Mouse (Mus musculus) forebrain, embryonic 11.5 days (tissue): ENCODE measurements at regions not wholly inside any gene's neighbourhood (a gene's known extent, or its start where the extent isn't known, plus 50 kb on each side); places are given as distances from the start of the nearest gene placed in this dataset.

Source experiments
- ATAC-seq: fragments of 200-750 bp; cut with Nextera tagmentation; replicated peaks from 2 replicates; pipeline ENCODE4 v1.8.0; 2017; ENCODE audit warnings: moderate TSS enrichment; ENCODE audit not compliant: low FRiP score
- DNase-seq: peaks from one replicate; pipeline ENCODE4 v3.0.0-alpha.2; 2017; ENCODE audit warnings: low spot score
- H3K27ac ChIP-seq: fragments of 300-500 bp; sonication (generic); 2 replicates; pipeline ENCODE4 v1.5.1; 2014; ENCODE audit warnings: low read depth, low read length
- H3K27me3 ChIP-seq: fragments of 300-500 bp; sonication (generic); 2 replicates; pipeline ENCODE4 v1.6.1; 2014; ENCODE audit warnings: mild to moderate bottlenecking, low read length, mixed read lengths; ENCODE audit not compliant: control insufficient read depth, insufficient read depth
- H3K36me3 ChIP-seq: fragments of 300-500 bp; sonication (generic); 2 replicates; pipeline ENCODE4 v1.6.1; 2014; ENCODE audit warnings: mild to moderate bottlenecking, low read length, moderate library complexity, mixed read lengths; ENCODE audit not compliant: control insufficient read depth, insufficient read depth
- H3K4me1 ChIP-seq: fragments of 300-500 bp; sonication (generic); replicated peaks from 2 replicates; pipeline ENCODE4 v1.6.1; 2014; ENCODE audit warnings: low read length, mixed read lengths; ENCODE audit not compliant: control insufficient read depth, insufficient read depth
- H3K4me2 ChIP-seq: fragments of 300-500 bp; sonication (generic); 2 replicates; pipeline ENCODE4 v1.6.1; 2014; ENCODE audit warnings: low read depth, mild to moderate bottlenecking, low read length, moderate library complexity, mixed read lengths; ENCODE audit not compliant: severe bottlenecking
- H3K4me3 ChIP-seq: fragments of 300-500 bp; sonication (generic); 2 replicates; pipeline ENCODE4 v1.5.1; 2014; ENCODE audit warnings: low read depth, low read length
- H3K9ac ChIP-seq: fragments of 300-500 bp; sonication (generic); 2 replicates; pipeline ENCODE4 v1.6.1; 2014; ENCODE audit warnings: low read length
- H3K9me3 ChIP-seq: fragments of 300-500 bp; sonication (generic); 2 replicates; pipeline ENCODE4 v1.6.1; 2016; ENCODE audit warnings: low read length, mixed read lengths; ENCODE audit not compliant: control insufficient read depth
- WGBS: fragments of 180-500 bp; shearing (Covaris S2); extraction: QIAGEN DNeasy Blood & Tissue Kit; methylation state at CpG from one replicate; pipeline ENCODE4 v1.1.7; 2014; 5-methylcytosine and 5-hydroxymethylcytosine counted together

GRCm38 (mm10) chr4:54161337-54161993 lies 335.6 kb downstream of the Tmem38b start:
- 87% methylated on average over 9 of the region's 9 CpGs for WGBS
- DNase-seq (no peak), ATAC-seq (no peak)
- Histone ChIP-seq H3K27ac (no peak overlapping the region), H3K4me2 (no peak overlapping the region), H3K9ac (no peak overlapping the region), H3K4me1 (no peaks in the 10 kb centered on the region; the same call in 1 of the 2 replicates), H3K9me3 (no peaks in the 10 kb centered on the region), H3K36me3 (no peaks in the 10 kb centered on the region), H3K27me3 (no peaks in the 10 kb centered on the region), H3K4me3 (no peak overlapping the region)

DNA sequence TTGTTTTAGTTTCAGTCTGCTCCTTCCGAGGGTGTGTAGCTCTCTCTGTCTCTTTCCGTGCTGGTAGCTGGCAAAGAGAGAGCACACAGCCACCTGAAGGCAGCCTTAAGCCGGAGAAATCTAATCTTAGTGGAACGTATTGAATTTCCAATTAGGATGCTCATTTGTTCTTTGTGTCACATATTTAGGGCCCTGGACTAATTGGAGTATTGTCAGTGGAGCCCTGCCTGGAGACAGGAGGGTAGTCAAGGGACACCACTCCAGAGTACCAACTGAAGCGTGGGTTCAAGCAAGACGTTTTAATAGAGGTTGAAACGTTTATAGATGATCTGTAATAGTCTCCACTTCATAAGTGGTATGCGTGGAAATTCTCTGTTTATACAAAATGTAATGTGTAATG lies 336.5 kb downstream of the Tmem38b start:
- Histone ChIP-seq H3K9ac (no peak overlapping the region), H3K9me3 (no peaks in the 10 kb centered on the region), H3K36me3 (no peaks in the 10 kb centered on the region), H3K27ac (no peak overlapping the region), H3K4me1 (no peaks in the 10 kb centered on the region; the same call in 1 of the 2 replicates), H3K4me2 (no peak overlapping the region), H3K27me3 (no peaks in the 10 kb centered on the region), H3K4me3 (no peak overlapping the region)
- WGBS: 61% methylated on average over 8 of the region's 8 CpGs
- DNase-seq: no peak
- ATAC-seq: no peak

DNA sequence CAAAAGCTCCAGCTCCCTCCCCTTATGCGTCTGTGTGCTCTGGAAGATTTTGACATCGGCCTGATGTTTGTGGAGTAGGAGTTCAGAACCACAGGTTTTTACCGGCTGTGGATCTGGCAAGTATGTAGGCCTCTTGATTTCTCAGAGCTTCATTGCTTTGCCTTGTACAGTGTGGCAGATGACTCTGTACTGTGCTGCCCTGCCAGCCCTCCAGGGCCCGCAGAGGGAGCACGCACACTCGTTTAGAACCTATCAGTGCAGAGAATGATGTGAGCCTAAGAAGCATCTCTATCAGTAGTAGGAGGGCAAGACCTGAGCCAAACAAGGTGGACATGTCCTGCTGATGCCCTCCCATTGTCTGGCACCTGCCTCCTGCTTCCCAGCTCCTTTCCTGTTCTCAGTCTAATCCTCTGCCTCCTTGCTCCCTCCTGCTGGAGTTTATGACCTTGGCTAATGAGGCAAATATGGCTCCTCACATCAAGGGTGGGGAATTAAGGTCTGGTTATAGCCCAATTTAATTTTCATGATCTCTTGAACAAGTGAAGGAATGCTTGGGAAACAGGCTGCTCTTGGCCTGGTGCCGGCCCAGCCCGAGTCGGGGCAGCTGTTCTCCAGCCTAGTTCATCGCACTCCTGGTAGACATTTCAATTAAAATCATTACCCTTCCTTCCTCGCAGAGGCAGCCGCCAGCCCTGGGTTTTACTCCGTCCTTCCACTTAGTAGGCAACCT lies 344.5 kb downstream of the Tmem38b start:
- Histone ChIP-seq H3K4me3 (no peak overlapping the region), H3K27me3 (no peaks in the 10 kb centered on the region), H3K36me3 (no peaks in the 10 kb centered on the region), H3K27ac (no peak overlapping the region), H3K4me1 (no peaks in the 10 kb centered on the region), H3K4me2 (no peak overlapping the region), H3K9me3 (no peaks in the 10 kb centered on the region), H3K9ac (no peak overlapping the region)
- ATAC-seq (no peak), DNase-seq (no peak)
- 87% methylated on average over 13 of the region's 13 CpGs for WGBS

- peaks cover 2% of the 10 kb centered on the region; the same call in 1 of the 2 replicates for H3K9me3 ChIP-seq
- H3K4me1 ChIP-seq: no peaks in the 10 kb centered on the region
- ATAC-seq (no peak), DNase-seq (no peak)
- H3K4me2 ChIP-seq: no peak overlapping the region
- no peaks in the 10 kb centered on the region for H3K36me3 ChIP-seq
- H3K27ac ChIP-seq: no peak overlapping the region
- H3K9ac ChIP-seq: no peak overlapping the region
- no peaks in the 10 kb centered on the region for H3K27me3 ChIP-seq
- no peak overlapping the region for H3K4me3 ChIP-seq
- 88% methylated on average over 1 of the region's 1 CpGs for WGBS
Measured at GRCm38 (mm10) chr4:54184213-54184612, 358.4 kb downstream of the Tmem38b start.

GRCm38 (mm10) chr4:54195734-54196133 lies 369.9 kb downstream of the Tmem38b start:
- no peak overlapping the region for H3K4me3 ChIP-seq
- H3K4me1 ChIP-seq: no peaks in the 10 kb centered on the region
- ATAC-seq: no peak
- no peak overlapping the region for H3K4me2 ChIP-seq
- no peak overlapping the region for H3K9ac ChIP-seq
- 89% methylated on average over 2 of the region's 2 CpGs for WGBS
- no peaks in the 10 kb centered on the region for H3K36me3 ChIP-seq
- H3K27me3 ChIP-seq: no peaks in the 10 kb centered on the region
- no peaks in the 10 kb centered on the region for H3K9me3 ChIP-seq
- DNase-seq: no peak
- no peak overlapping the region for H3K27ac ChIP-seq

GRCm38 (mm10) chr4:54202440-54202839 lies 376.6 kb downstream of the Tmem38b start:
- H3K4me3 ChIP-seq: no peak overlapping the region
- no peaks in the 10 kb centered on the region for H3K27me3 ChIP-seq
- no peaks in the 10 kb centered on the region for H3K36me3 ChIP-seq
- no peak overlapping the region for H3K27ac ChIP-seq
- no peaks in the 10 kb centered on the region for H3K4me1 ChIP-seq
- ATAC-seq: no peak
- H3K9me3 ChIP-seq: no peaks in the 10 kb centered on the region
- no peak overlapping the region for H3K4me2 ChIP-seq
- DNase-seq: no peak
- WGBS: 83% methylated on average over 4 of the region's 4 CpGs
- H3K9ac ChIP-seq: no peak overlapping the region

DNA sequence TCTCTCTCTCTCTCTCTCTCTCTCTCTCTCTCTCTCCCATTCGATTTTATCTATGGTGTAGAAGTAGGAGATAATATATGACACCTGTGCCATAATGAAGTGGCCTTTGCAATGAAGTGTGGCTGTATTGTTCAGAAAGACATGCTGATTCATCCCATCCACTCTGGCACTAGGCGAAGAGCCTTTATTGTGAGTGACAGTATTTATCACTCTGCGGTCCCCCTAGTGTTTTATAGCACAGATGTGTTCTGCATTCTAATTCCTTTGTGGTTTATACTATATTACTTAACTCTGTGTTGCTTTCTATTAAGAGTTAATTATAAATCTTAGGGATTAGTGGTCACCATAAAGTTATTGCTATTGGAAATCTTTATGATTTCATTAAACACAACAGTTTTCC lies 398.7 kb downstream of the Tmem38b start:
- H3K27me3 ChIP-seq: no peaks in the 10 kb centered on the region
- DNase-seq (no peak), ATAC-seq (no peak)
- WGBS: 87% methylated on average over 3 of the region's 3 CpGs
- H3K4me2 ChIP-seq: no peak overlapping the region
- no peak overlapping the region for H3K27ac ChIP-seq
- no peak overlapping the region for H3K9ac ChIP-seq
- no peaks in the 10 kb centered on the region for H3K36me3 ChIP-seq
- H3K4me3 ChIP-seq: no peak overlapping the region
- no peaks in the 10 kb centered on the region for H3K9me3 ChIP-seq
- H3K4me1 ChIP-seq: no peaks in the 10 kb centered on the region
